Mouse (Mus musculus) macrophage (primary cell): ENCODE results near the gene Adarb2. TPM values are rescaled to one million over a fixed set of nuclear protein-coding genes. Genes with fewer than 3 reads are reported as not detected.
"Not testable (repeated sequence)": the region's sequence is repeated elsewhere in the genome, so short reads cannot be mapped to it uniquely, and the experiment has no call there.

ENCODE experiments used
- H3K27ac ChIP-seq: fragments of 350-480 bp; formaldehyde crosslinking; 2 replicates; pipeline ENCODE4 v1.9.0; 2021
- H3K36me3 ChIP-seq: fragments of 350-480 bp; formaldehyde crosslinking; 2 replicates; pipeline ENCODE4 v1.9.0; 2021; ENCODE audit errors: inconsistent target
- H3K4me3 ChIP-seq: fragments of 350-480 bp; formaldehyde crosslinking; 2 replicates; pipeline ENCODE4 v1.9.0; 2021; ENCODE audit errors: inconsistent target
- H3K79me2 ChIP-seq: fragments of 350-480 bp; formaldehyde crosslinking; 2 replicates; pipeline ENCODE4 v1.9.0; 2021; ENCODE audit errors: inconsistent target
- WGBS: methylation state at CpG from one replicate; pipeline ENCODE4 v1.1.7; 2026; ENCODE audit warnings: inconsistent platforms; ENCODE audit not compliant: missing documents; 5-methylcytosine and 5-hydroxymethylcytosine counted together
- polyA plus RNA-seq: library from polyadenylated mRNA; stranded (reverse); fragments of 250-400 nt; gene quantifications from 3 replicates; pipeline ENCODE4 v1.2.4, GENCODE M21; 2018; ENCODE audit warnings: inconsistent platforms

The Adarb2 gene
- polyA plus RNA-seq, 1 experiment from 2014 or later, result not detected

DNA sequence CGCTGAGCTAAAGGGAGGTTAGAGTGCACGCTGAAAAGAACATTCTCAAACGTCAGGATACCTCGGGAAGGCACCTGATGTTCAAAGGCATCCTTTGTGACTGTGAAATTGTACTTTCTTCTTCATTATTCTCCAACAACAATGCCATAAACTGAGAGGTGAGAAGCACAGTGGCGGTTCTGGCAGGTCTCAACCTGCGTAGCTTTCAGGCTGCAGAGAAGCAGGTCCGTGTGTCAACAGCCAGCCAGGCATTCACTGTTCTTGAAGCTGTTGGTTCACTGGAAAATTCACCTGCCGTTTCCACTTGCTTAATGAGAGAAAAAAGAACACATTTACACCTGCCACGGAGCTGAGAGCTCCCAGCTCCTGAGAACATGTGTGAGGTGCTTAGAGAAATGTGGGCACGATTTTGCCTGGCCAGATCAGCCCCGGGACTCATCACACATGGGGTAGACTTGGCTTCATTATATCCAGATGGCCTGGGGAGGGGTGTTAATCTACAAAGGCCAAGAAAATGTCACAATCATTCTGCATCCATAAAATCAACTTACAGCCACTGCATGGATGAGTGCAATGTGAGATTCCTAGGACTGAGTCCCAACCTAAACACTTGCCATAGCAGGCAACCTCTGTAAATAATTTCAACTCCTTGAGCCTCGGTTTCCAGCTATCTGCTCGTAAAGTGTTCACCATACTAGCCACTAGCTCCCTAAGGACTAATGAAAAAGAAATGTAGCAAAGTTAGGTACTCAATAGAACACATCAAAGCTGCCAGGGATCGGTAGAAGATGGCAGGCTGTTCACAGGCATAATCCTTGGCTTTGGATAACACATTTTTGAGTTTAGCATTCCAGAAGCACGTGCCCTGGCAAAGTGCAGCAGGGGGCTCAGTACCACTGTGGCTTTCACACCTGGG, 364.7 kb downstream of the Adarb2 start:
- Histone ChIP-seq H3K79me2 (no peaks in the 10 kb centered on the region), H3K36me3 (no peaks in the 10 kb centered on the region), H3K27ac (no peak overlapping the region), H3K4me3 (no peak overlapping the region)
- WGBS, result 86% methylated on average over 15 of the region's 15 CpGs

DNA sequence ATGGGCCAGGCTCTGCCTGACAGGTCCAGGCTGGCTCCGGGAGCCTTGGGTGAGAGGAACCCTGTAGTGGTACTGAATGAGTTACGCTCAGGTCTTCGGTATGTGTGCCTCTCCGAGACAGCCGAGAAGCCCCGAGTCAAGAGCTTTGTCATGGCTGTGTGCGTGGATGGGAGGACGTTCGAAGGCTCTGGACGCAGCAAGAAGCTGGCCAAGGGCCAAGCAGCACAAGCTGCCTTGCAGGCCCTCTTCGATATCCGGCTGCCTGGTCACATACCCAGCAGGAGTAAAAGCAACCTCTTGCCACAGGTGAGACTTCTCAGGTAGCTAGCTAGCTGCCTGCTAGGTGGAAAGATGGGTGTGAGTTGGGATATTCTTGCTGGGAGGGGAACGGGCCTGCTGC, 367.6 kb downstream of the Adarb2 start:
- no peak overlapping the region for H3K27ac ChIP-seq
- WGBS, result 95% methylated on average over 13 of the region's 13 CpGs
- no peak overlapping the region for H3K4me3 ChIP-seq
- no peaks in the 10 kb centered on the region for H3K36me3 ChIP-seq
- H3K79me2 ChIP-seq, result no peaks in the 10 kb centered on the region

DNA sequence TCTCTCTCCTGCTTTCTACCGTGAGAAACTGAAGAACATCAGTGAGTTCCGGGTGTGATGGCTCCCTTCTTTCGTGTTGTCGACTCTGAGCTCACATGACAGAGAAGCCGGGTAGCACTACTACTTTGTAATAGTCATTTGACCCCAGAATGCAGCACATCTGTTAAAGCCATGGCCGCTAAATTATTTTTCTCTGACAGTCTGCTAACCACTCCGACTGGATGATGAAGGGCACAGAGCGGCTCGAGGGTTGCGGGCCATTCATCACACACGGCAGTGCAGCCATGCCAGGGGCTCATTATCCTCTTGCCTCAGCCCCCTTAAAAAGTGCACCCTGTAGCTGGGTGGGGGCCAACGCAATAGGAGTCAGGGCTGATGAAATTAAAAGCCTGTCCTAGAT, 371.2 kb downstream of the Adarb2 start:
- Histone ChIP-seq H3K79me2 (no peaks in the 10 kb centered on the region), H3K27ac (no peak overlapping the region), H3K36me3 (no peaks in the 10 kb centered on the region), H3K4me3 (no peak overlapping the region)
- WGBS, result 91% methylated on average over 12 of the region's 12 CpGs

DNA sequence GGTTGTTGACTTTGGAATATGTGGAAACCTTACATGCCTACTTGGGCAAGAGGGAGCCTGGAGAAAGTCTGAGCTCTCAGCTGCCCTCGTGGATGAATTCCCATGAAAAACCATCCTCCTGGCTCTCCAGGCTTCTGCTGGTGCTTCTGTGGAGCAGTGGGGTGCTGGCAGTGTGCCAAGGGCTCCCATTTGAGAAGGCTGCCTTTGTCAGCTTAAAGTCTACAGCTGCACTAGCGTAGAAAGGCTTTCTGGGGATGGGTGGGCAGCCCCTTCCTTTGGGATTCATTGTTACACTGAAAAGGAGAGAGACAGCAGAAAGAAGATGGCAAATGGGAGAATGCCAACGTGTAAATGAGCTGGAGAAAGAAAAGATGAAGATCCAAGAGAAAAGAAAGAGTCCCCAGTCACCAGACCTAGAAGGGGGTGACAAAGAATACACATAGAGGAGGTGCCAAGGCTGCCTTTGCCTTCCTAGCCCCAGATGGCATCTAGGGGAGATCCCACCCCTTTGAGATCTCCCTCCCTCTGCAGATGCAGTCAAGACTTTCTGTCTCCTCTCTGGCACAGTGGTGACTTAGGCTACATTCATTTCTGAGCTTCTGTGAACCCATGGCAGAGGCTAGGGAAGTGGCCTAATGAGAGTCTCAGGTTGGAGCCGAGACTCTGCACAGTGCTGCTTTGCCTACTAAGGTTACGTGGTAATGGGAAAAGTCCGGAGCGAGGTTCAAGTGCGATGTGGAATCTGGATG, 381.8 kb downstream of the Adarb2 start:
- no peak overlapping the region for H3K4me3 ChIP-seq
- H3K36me3 ChIP-seq, result no peaks in the 10 kb centered on the region
- no peak overlapping the region for H3K27ac ChIP-seq
- 82% methylated on average over 8 of the region's 8 CpGs for WGBS
- no peaks in the 10 kb centered on the region for H3K79me2 ChIP-seq

DNA sequence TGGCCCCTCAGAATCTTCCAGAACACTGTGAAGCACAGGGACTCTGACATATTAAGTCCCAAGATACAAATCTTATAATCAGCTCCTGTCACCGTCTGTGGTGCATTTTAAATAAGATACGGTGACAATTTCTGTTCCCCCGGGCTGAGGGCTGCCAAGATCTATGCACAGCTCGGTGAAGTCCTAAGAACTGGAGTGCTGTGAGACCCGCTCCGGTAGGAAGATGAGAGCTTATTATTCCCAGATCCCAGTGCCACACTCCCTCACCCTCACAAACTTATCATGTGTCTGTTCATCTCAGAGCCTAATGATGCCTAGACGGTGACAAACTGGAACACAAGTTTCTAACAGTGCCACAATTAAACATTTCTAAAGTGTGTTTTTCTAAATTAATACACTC, 384.8 kb downstream of the Adarb2 start:
- 95% methylated on average over 7 of the region's 7 CpGs for WGBS

DNA sequence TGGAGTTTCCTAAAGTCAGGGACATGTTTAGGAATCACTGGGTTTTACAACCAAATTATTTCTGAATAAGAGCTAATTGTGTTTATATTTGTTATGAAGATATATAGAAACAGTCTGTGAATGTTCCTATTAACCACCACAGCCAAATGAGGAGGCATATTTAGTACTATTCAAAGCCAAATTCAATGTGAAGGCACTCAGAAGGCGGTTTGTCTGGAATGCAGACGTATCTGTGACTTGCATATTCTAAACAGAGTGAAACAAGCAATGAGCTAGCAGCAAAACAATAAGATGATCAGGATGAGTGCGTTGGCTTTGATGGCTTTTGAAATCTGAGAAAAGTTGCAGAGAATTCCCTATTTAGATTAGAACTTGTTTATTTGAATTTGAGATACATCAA, 387.8 kb downstream of the Adarb2 start:
- Histone ChIP-seq H3K4me3 (no peak overlapping the region), H3K36me3 (no peaks in the 10 kb centered on the region), H3K27ac (no peak overlapping the region), H3K79me2 (no peaks in the 10 kb centered on the region)
- WGBS, result 84% methylated on average over 3 of the region's 3 CpGs

More for the DNA sequence above, 384.8 kb downstream of the Adarb2 start:
- Histone ChIP-seq H3K79me2 (no peaks in the 10 kb centered on the region), H3K36me3 (no peaks in the 10 kb centered on the region), H3K27ac (no peak overlapping the region), H3K4me3 (no peak overlapping the region)

DNA sequence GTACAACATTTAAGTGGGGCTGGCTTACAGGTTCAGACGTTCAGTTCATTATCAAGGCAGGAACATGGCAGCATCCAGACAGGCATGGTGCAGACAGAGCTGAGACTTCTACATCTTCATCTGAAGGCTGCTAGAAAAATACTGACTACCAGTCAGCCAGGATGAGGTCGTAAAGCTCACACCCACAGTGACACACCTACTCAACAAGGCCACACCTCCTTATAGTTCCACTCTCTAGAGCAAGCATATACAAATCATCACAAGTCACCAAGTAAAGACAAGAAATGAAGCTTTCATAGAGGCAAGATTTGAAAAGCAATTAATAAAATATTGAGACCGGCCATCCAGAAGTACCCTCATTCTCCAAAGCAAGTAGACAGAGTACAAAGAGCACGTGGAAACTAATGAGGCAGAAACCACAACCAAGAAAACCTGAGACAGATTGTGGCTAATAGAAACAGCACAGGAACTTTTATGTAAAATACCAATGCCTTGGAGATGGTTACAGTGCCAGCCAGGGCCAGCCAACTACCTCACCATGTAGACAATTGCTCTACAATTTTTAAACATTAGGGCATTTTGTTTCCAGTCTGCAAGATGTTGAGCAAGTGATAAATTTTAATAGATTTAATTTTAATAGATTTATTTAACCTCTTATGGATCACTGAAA, 394.4 kb downstream of the Adarb2 start:
- no peak overlapping the region for H3K4me3 ChIP-seq
- WGBS, result 72% methylated on average over 4 of the region's 4 CpGs
- no peaks in the 10 kb centered on the region for H3K79me2 ChIP-seq

DNA sequence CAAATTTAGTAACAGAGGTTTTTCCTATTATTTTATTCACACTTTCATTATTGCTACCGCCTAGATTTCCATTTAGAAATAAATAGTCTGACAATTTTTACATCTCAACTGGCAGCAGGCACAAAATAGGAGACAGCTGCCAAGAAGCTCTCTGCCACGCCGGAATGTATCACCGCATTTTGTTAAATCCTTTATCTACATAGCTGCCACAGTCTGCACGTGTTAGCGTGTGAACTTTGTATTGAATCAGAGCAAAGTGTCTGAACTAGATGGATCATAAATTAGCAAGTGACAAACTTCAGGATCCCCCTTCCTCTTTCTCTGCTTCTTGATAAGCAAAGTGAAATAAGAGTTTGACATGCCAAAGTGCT, 395.0 kb downstream of the Adarb2 start:
- Histone ChIP-seq H3K4me3 (no peak overlapping the region), H3K36me3 (no peaks in the 10 kb centered on the region), H3K27ac (no peak overlapping the region), H3K79me2 (no peaks in the 10 kb centered on the region)
- 52% methylated on average over 6 of the region's 6 CpGs for WGBS

More for the DNA sequence above, 394.4 kb downstream of the Adarb2 start:
- Histone ChIP-seq H3K27ac (no peak overlapping the region), H3K36me3 (no peaks in the 10 kb centered on the region)

DNA sequence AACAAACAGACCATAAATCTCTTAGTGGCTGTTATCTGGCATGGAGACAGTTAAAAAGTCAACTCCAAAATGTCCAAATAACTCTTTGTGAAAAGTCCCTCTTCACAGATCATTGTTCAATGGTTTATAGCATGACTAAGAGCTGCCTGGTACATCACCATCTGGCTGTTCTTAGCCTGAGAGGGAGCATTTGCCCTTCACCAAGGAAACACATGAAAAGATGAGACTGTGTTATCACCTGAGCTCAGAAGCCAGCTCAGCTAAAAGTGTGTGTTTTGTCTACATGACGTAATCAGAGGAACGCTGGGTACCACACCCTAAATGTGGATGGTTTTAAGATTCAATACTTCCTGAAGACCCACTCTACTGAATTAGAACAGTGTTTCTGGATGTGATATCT, 403.0 kb downstream of the Adarb2 start:
- Histone ChIP-seq H3K27ac (no peak overlapping the region), H3K4me3 (no peak overlapping the region), H3K36me3 (no peaks in the 10 kb centered on the region), H3K79me2 (no peaks in the 10 kb centered on the region)
- WGBS, result 88% methylated on average over 2 of the region's 2 CpGs

DNA sequence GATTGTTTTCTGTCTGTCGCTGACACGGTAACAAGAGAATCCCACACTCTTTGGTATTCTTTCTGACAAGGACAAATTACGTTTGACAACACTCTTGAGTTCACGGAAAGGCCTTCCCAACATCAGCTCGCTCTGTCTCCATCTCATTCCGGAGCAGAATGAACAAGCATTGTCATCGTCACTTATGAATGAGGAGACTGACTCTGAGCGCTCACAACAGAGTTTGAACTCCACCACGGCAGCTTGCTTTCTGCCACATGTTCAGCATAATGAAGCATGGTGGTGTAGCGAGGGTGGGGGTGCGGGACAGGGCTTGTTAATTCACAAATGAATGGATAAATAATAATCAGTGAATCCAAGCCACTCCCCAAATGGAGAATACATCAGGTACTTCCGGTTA, 405.4 kb downstream of the Adarb2 start:
- H3K4me3 ChIP-seq, result no peak overlapping the region
- no peak overlapping the region for H3K27ac ChIP-seq
- H3K36me3 ChIP-seq, result no peaks in the 10 kb centered on the region
- H3K79me2 ChIP-seq, result no peaks in the 10 kb centered on the region
- WGBS, result 95% methylated on average over 12 of the region's 12 CpGs

DNA sequence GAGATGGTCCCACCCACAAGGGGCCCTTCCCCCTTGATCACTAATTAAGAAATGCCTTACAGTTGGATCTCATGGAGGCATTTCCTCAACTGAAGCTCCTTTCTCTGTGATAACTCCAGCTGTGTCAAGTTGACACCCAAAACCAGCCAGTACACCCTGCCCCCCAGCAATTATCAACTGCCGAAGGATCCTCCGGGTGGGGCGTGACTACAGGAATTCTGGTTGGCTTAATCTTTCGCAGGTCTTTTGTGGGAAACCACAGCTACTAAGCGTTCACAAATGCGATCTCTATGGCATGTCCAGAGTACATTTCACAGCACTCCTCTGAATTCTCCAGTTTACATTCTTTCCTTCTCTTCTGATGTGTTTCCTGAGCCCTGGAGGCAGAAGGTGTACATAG, 406.3 kb downstream of the Adarb2 start:
- not testable (repeated sequence) for H3K4me3 ChIP-seq, H3K36me3 ChIP-seq, H3K27ac ChIP-seq, H3K79me2 ChIP-seq
- 92% methylated on average over 6 of the region's 6 CpGs for WGBS

DNA sequence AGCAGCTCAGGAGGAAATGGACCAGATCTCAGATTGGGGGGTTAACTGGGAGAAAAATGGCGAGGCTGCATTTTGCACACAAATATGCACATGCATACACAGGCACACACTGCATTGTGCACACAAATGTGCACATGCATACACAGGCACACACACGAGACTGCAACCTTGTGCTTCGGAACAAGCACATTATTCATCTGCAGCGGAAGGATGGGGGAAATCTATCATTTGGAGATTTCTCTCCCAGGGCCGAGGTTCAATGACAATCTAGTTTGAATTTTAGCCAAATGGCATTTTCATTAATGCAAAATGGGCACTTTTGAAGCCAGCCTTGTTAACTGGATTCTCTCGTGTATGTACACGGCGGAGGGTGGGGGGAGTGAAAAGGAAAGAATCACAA, 408.3 kb downstream of the Adarb2 start:
- 94% methylated on average over 8 of the region's 8 CpGs for WGBS
- no peaks in the 10 kb centered on the region for H3K36me3 ChIP-seq
- H3K79me2 ChIP-seq, result no peaks in the 10 kb centered on the region
- H3K4me3 ChIP-seq, result no peak overlapping the region
- no peak overlapping the region for H3K27ac ChIP-seq

DNA sequence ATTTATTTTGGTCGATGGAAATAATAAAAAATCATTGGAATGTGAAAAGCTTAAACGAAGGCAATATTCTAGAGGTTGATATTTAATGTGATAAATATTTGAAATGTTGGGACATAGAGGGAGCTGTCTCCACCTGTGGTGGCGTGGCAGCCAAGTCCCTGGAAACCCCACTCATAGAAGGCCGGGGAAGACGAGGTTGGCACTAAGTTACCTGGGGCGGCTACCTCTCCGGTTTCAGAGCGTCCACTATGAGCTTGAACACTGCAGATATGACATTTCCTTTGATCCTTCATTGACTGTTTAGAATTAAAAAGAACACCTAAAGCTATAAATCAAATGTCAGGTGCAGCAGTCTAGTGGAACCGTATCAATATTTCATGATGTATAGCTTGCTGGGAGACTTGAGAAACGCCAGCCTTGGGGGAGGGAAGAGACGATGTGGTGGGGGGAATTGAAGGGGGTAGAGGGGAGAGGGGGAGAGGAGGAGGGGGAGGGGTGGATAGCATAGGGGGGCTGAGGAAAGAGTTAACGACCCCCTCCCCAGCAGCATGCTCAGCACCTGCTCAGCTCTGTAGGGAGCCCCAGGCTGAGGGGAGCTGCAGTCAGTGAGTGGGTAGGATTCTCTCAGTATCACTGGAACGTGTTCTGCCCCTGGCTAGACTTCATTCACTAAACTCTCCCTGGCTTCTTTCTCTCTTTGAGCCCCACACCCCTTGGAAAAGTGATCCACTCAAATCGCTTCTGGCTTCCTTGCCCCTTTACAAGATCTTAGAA, 410.1 kb downstream of the Adarb2 start:
- WGBS, result 89% methylated on average over 14 of the region's 14 CpGs
- Histone ChIP-seq H3K4me3 (no peak overlapping the region), H3K79me2 (no peaks in the 10 kb centered on the region), H3K36me3 (no peaks in the 10 kb centered on the region), H3K27ac (no peak overlapping the region)

DNA sequence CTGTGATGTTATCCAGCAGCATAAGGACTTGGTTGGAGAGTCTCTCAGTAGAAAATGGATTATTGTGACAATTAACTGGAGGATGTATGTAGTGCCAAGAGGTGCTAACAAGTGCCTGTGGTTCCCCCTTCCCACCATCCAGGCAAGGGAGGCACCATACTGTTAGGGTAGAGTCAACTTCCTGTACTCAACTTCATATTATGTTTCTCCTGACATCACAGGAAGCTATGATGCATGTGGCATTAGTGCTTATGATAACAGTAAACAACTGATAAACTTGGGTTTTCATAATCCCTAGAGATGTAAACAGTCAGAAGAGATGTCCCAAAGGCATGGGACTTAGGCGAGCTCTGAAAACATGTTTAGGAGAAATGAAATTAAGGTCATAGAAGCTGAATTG, 414.0 kb downstream of the Adarb2 start:
- Histone ChIP-seq H3K27ac (no peak overlapping the region), H3K4me3 (no peak overlapping the region), H3K79me2 (no peaks in the 10 kb centered on the region), H3K36me3 (no peaks in the 10 kb centered on the region)
- WGBS, result 100% methylated on average over 1 of the region's 1 CpGs
